Mouse (Mus musculus) midbrain, embryonic 11.5 days (tissue): ENCODE data around the gene Tmem266. TPM values are rescaled to one million over a fixed set of nuclear protein-coding genes. Genes with fewer than 3 reads are reported as not detected.

ENCODE experiments used
- polyA plus RNA-seq: library from polyadenylated mRNA; unstranded; fragments of >200 nt; fragmentation: Nextera tagmentation; extraction: Ambion mirVana; gene quantifications from 2 replicates; pipeline ENCODE4 v1.2.1, GENCODE M21; 2014

Gene Tmem266
- polyA plus RNA-seq, 1 experiment from 2014 or later, result 0.57 TPM

Other genes with a start within 250 kb of the Tmem266 start
- 50.1 and 55.0 TPM in 2 replicates for gene Ube2q2, start 178.1 kb upstream of the Tmem266 start, polyA plus RNA-seq
- 84.6 and 92.5 TPM in 2 replicates for gene Fbxo22, start 118.0 kb upstream of the Tmem266 start, polyA plus RNA-seq
- 0.86 and 1.2 TPM in 2 replicates for gene Nrg4, start 69 bp upstream of the Tmem266 start, polyA plus RNA-seq
- gene Etfa, start 185.3 kb downstream of the Tmem266 start, polyA plus RNA-seq, result 141 and 149 TPM in 2 replicates
- gene Isl2, start 211.8 kb downstream of the Tmem266 start, polyA plus RNA-seq, result 5.2 and 7.1 TPM in 2 replicates